Mouse (Mus musculus): ENCODE data around the gene Plekha7. TPM values are rescaled to one million over a fixed set of nuclear protein-coding genes. Genes with fewer than 3 reads are reported as not detected.
A peak's percentile ranks its signal among the peaks of the same experiment; 100 is the strongest.

Gene Plekha7
- polyA plus RNA-seq, 1 experiment from 2014 or later, result 20.8 TPM

DNA sequence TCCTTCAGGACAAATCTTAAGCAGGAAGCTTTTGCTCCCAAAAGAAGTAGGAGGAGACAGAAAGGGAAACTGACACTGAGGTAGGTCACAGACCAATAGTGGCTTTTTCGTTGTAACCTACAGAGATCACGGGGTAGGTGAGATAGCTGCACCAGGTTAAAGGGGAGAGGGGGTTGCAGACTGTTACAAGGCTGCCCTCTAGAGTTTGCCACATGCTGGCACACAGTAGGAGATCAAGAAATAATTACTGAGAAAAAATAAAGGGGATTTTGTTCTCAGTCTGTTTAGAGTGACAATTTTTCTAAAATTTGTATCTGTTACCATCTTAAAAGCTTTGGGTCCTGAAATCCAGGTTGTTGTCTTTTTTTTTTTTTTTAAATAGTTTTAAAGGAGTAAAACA, 109.3 kb downstream of the Plekha7 start:
- 43% methylated on average over 2 of the region's 2 CpGs for WGBS
- Histone ChIP-seq H3K27ac (no peak overlapping the region), H3K36me3 (no peaks in the 10 kb centered on the region), H3K9me3 (no peaks in the 10 kb centered on the region), H3K27me3 (ENCODE audit: insufficient read depth, poor library complexity, severe bottlenecking) (no peaks in the 10 kb centered on the region), H3K4me3 (no peak overlapping the region), H3K4me1 (replicated peaks) (peaks cover 46% of the 10 kb centered on the region)
- no peak for DNase-seq (ENCODE audit: low spot score)

DNA sequence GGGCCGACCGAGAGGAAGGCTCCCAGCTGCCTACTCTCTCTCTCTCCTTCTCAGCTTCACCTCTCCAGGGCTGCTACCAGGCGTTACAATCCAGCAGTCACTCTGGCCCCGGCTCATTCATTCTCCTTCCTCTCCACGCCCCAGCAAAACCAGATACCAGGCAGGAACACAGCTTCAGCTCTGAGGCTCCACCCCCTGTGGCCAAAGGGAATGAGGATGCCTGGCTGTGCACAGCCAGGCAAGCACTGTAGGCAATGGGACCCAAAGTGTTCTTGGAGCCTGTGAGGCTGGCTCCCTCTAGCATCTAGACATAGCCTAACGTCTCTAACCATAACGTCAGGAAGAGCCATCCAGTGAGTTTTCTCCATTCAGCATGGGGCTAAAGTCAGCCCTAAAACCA, 109.8 kb downstream of the Plekha7 start:
- 21% methylated on average over 7 of the region's 7 CpGs for WGBS
- H3K4me1 ChIP-seq (replicated peaks), result peaks cover 49% of the 10 kb centered on the region

DNA sequence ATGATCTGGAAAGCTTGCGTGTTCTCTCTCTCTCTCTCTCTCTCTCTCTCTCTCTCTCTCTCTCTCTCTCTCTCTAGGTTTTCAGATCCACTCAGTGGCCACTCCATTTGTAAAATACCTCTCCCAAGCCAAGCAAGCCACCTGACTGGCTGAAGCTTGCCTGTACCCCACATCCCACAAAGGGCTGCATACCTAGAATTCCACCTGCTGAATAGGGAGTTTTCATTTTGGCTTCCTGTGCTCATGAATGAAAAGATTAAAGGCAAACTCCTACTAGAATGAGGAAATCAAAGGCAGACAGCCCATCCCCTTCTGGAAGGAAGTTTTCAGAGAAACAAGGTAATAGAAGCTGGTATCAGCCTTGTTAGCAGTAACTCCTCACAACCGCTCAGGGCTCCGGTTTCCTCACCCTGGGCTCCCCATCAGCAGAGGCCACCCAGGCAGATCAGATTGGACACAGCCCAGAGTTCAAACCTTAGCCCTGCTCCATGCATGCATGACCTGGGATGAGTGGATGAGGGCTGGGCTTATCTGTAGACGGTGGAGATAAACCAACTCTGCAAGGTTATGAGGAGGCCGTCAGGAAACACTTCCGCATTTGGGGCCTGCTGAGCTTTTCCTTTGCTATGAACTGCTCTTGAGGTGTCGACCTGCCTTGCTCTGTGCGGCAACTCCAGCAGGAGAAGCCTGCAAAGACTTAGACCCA, 111.0 kb downstream of the Plekha7 start:
- WGBS, result 76% methylated on average over 8 of the region's 8 CpGs
- Histone ChIP-seq H3K4me1 (replicated peaks) (peaks cover 47% of the 10 kb centered on the region), H3K27me3 (ENCODE audit: insufficient read depth, poor library complexity, severe bottlenecking) (no peaks in the 10 kb centered on the region), H3K4me3 (no peak overlapping the region), H3K36me3 (no peaks in the 10 kb centered on the region), H3K9me3 (no peaks in the 10 kb centered on the region), H3K27ac (peak overlapping the region; percentile 56; the same call in 1 of the 2 replicates)
- no peak for DNase-seq (ENCODE audit: low spot score)

More for the DNA sequence above, 109.8 kb downstream of the Plekha7 start:
- Histone ChIP-seq H3K36me3 (no peaks in the 10 kb centered on the region), H3K27ac (no peak overlapping the region), H3K9me3 (no peaks in the 10 kb centered on the region), H3K4me3 (no peak overlapping the region), H3K27me3 (ENCODE audit: insufficient read depth, poor library complexity, severe bottlenecking) (no peaks in the 10 kb centered on the region)
- no peak for DNase-seq (ENCODE audit: low spot score)

DNA sequence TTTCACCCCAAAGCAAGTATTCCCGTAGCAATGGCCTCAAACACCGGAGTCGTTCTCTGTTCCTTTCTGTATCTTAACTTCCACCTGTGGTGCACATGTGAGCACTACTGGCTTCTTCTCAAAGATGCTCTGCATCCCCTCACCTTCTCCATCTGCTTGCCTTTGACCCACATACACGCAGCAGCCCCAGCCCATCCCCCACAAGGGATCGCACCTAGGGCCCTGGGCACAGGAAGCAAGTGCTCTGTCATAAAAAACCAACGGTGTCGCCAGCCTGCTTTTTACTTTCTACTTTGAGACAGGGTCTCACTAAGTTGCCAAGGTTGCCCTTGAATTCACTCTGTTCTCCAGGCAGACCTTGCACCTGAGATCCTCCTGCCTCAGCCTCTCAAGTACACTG, 113.2 kb downstream of the Plekha7 start:
- H3K4me1 ChIP-seq (replicated peaks), result peaks cover 60% of the 10 kb centered on the region
- DNase-seq (ENCODE audit: low spot score), result no peak
- H3K4me3 ChIP-seq, result no peak overlapping the region
- no peaks in the 10 kb centered on the region for H3K36me3 ChIP-seq
- no peaks in the 10 kb centered on the region for H3K27me3 ChIP-seq (ENCODE audit: insufficient read depth, poor library complexity, severe bottlenecking)
- 89% methylated on average over 7 of the region's 7 CpGs for WGBS
- H3K27ac ChIP-seq, result no peak overlapping the region
- H3K9me3 ChIP-seq, result no peaks in the 10 kb centered on the region

DNA sequence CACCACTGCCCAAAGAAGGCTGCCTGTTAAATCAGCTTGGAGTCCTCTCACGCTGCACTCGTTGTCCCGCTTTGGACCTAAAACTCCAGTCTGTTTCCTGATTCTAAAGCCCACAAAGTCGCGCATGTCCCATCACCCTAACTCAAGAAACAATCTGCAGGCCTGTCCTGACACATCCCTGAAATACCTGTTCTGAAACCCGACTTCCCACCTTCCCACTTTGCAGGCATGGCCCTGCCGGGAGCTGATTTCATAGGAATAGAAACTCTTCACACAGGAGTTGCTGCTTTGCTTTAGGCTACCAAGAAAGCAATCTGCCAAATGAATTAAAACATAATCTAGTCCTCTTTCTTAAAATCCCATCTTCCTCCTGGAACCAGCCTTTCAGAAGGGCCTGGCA, 115.2 kb downstream of the Plekha7 start:
- no peaks in the 10 kb centered on the region for H3K9me3 ChIP-seq
- DNase-seq (ENCODE audit: low spot score), result no peak
- H3K27me3 ChIP-seq (ENCODE audit: insufficient read depth, poor library complexity, severe bottlenecking), result no peaks in the 10 kb centered on the region
- H3K4me3 ChIP-seq, result no peak overlapping the region
- peaks cover 4% of the 10 kb centered on the region for H3K36me3 ChIP-seq
- H3K27ac ChIP-seq, result 0 out of 2 replicates have a peak overlapping the region, but pooled peaks have one; percentile 45
- WGBS, result 87% methylated on average over 7 of the region's 7 CpGs
- peaks cover 56% of the 10 kb centered on the region for H3K4me1 ChIP-seq (replicated peaks)

DNA sequence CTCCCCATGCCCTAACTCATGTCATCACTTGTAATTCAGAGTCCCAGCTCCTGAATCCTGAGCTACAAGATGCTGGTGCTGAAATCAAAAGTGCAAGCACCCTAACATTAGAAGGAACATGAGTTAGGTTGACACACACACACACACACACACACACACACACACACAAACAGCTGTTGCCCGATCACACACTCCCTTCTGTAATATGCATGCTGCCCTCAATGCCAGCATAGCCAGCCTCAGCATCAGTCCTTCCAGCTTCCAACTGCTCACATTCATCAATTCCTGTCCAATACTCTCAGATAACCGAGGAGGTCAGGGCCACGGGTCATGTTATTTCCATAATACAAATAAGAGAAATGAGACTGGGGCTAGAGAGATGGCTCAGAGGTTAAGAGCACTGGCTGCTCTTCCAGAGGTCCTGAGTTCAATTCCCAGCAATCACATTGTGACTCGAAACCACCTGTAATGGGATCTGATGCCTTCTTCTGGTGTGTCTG, 116.0 kb downstream of the Plekha7 start:
- Histone ChIP-seq H3K9me3 (no peaks in the 10 kb centered on the region), H3K27ac (peak overlapping the region; percentile 66; the same call in 1 of the 2 replicates), H3K4me1 (replicated peaks) (peaks cover 49% of the 10 kb centered on the region), H3K4me3 (no peak overlapping the region), H3K27me3 (ENCODE audit: insufficient read depth, poor library complexity, severe bottlenecking) (no peaks in the 10 kb centered on the region), H3K36me3 (peaks cover 8% of the 10 kb centered on the region)
- WGBS, result 68% methylated on average over 4 of the region's 4 CpGs
- no peak for DNase-seq (ENCODE audit: low spot score)

DNA sequence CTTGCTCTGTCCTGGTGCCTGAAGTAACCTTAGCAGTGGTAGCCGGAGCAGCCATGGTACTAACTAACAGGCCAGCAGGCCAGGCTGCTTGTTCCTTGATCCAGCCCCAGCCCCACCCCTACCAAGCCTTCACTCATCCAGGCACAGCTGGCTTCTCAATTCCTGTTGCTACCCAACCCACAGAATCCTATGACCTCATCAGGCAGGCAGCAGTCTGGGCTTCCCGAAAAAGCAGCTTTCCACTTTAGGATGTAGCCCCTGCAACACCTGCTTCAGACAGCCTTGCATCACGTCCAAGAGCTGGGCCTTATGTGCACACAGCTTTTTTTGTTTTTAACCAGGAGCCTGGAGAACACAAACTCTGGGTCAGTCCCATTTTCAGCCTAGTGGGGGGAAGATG, 117.0 kb downstream of the Plekha7 start:
- WGBS, result 33% methylated on average over 3 of the region's 3 CpGs
- H3K4me1 ChIP-seq (replicated peaks), result peaks cover 49% of the 10 kb centered on the region
- H3K4me3 ChIP-seq, result no peak overlapping the region
- H3K27ac ChIP-seq, result peak overlapping the region; percentile 66
- peaks cover 8% of the 10 kb centered on the region for H3K36me3 ChIP-seq
- no peaks in the 10 kb centered on the region for H3K27me3 ChIP-seq (ENCODE audit: insufficient read depth, poor library complexity, severe bottlenecking)
- H3K9me3 ChIP-seq, result no peaks in the 10 kb centered on the region
- DNase-seq (ENCODE audit: low spot score), result peak; percentile 64

DNA sequence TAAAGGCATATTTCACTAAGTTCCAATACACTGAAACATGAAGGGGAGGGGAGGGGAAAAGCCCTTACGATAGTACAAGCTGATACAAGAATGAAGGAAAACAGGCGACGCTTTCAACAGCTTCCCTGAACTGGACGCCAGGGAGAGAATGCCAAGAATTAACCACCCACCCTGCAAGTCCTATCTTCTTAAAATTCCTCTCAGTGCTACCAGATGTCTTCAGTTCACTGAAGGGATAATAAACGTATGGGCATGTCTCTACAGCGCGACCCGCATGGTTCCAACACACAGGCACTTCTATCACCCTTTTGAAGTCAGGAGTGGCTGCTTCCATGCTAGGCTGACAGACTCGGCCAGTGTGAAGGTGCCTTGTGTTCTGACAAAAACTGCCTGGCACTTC, 118.5 kb downstream of the Plekha7 start:
- WGBS, result 66% methylated on average over 9 of the region's 9 CpGs
- H3K4me3 ChIP-seq, result no peak overlapping the region
- H3K4me1 ChIP-seq (replicated peaks), result peaks cover 63% of the 10 kb centered on the region
- H3K27ac ChIP-seq, result no peak overlapping the region; the same call in 1 of the 2 replicates
- H3K27me3 ChIP-seq (ENCODE audit: insufficient read depth, poor library complexity, severe bottlenecking), result no peaks in the 10 kb centered on the region
- H3K36me3 ChIP-seq, result peaks cover 8% of the 10 kb centered on the region
- no peaks in the 10 kb centered on the region for H3K9me3 ChIP-seq
- DNase-seq (ENCODE audit: low spot score), result no peak

DNA sequence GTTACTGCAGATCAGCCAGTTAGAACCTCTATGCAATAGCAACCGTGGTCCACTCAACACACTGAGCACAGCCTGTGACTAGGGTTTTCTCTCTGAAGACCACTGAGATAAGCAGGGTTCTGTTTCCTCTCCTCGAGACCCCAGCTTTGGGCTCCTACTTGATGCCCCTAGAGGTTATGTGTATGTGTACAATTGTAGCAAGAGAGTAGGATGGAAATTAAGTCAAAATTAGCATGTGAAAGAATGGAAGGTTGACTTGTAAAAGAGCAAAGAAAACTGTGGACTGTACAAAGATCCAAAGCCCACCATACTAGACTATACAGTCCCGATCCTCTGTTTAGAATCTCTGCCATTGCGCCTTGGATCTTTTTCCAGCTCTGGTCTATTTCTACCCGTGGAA, 119.8 kb downstream of the Plekha7 start:
- Histone ChIP-seq H3K36me3 (peaks cover 8% of the 10 kb centered on the region), H3K9me3 (no peaks in the 10 kb centered on the region), H3K4me1 (replicated peaks) (peaks cover 69% of the 10 kb centered on the region), H3K27ac (no peak overlapping the region), H3K4me3 (no peak overlapping the region), H3K27me3 (ENCODE audit: insufficient read depth, poor library complexity, severe bottlenecking) (no peaks in the 10 kb centered on the region)
- no peak for DNase-seq (ENCODE audit: low spot score)
- WGBS, result 86% methylated on average over 5 of the region's 5 CpGs

DNA sequence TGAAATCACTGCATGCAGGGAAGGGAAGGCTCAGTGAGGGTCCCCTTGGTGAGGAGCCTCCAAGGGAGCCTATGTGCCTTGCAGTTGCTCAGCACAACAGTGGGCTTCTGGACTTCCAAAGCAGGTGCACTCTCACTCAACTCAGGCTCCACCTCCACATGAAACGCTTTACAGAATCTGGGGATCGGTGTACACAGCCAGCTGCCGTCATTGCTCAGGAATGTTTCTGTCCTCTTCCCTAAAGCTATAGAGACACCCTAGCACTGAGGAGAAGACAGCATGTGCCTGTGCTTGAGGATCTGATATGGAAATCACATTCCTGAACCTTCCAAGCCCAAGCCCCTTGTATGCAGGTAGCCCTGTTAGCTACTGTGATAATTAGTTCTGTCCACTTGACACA, 120.7 kb downstream of the Plekha7 start:
- H3K4me1 ChIP-seq (replicated peaks), result peaks cover 65% of the 10 kb centered on the region
- H3K36me3 ChIP-seq, result peaks cover 8% of the 10 kb centered on the region
- no peaks in the 10 kb centered on the region for H3K9me3 ChIP-seq
- no peak for DNase-seq (ENCODE audit: low spot score)
- H3K27ac ChIP-seq, result no peak overlapping the region
- 90% methylated on average over 3 of the region's 3 CpGs for whole genome bisulfite sequencing
- no peaks in the 10 kb centered on the region for H3K27me3 ChIP-seq (ENCODE audit: insufficient read depth, poor library complexity, severe bottlenecking)
- no peak overlapping the region for H3K4me3 ChIP-seq

DNA sequence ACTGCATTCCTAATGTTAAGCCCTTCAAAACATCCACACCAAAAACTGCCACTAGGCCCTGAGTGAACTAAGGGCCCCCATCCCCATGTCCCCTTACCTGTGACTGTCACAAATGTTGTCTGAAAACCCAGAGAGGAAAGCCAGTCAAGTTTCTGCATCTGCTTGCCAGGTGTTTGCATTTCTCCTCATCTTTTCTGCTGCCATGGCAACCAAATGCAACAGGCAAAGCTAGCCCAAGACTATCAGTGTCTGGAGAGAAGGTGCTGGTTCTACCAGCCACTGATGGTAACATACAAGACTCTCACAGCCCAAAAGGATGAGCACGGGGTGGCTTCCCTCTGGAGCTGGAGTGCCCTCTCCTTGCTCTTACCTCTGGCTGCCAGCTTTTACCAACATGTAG, 121.3 kb downstream of the Plekha7 start:
- WGBS, result 89% methylated on average over 1 of the region's 1 CpGs

DNA sequence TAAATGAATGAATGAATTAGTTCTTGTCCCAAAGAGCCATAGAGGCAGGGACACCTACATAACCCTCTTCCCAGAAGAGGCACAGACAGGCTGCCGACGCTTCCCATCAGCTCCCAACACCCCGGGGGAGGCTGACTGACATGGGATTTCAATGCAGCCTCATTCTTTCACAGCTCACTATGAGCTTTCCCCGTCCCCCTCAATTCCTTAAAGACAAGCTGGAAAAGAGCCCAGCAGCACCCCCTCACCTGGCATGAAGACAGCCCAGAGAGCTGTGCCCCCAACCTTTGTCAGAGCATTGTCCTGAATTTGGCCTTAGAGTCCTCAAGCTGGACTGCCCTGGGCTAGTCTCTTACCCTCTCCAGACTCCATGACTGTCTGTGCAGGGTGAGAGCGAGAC, 122.0 kb downstream of the Plekha7 start:
- peak overlapping the region; percentile 42 for H3K27ac ChIP-seq
- DNase-seq (ENCODE audit: low spot score), result no peak
- no peak overlapping the region for H3K4me3 ChIP-seq
- WGBS, result 40% methylated on average over 5 of the region's 5 CpGs
- peaks cover 51% of the 10 kb centered on the region for H3K4me1 ChIP-seq (replicated peaks)
- H3K36me3 ChIP-seq, result peaks cover 8% of the 10 kb centered on the region
- no peaks in the 10 kb centered on the region for H3K27me3 ChIP-seq (ENCODE audit: insufficient read depth, poor library complexity, severe bottlenecking)
- no peaks in the 10 kb centered on the region for H3K9me3 ChIP-seq

More for the DNA sequence above, 121.3 kb downstream of the Plekha7 start:
- no peak overlapping the region for H3K27ac ChIP-seq
- H3K36me3 ChIP-seq, result peaks cover 8% of the 10 kb centered on the region
- no peaks in the 10 kb centered on the region for H3K27me3 ChIP-seq (ENCODE audit: insufficient read depth, poor library complexity, severe bottlenecking)
- no peak for DNase-seq (ENCODE audit: low spot score)
- no peaks in the 10 kb centered on the region for H3K9me3 ChIP-seq
- peaks cover 58% of the 10 kb centered on the region for H3K4me1 ChIP-seq (replicated peaks)
- H3K4me3 ChIP-seq, result no peak overlapping the region

DNA sequence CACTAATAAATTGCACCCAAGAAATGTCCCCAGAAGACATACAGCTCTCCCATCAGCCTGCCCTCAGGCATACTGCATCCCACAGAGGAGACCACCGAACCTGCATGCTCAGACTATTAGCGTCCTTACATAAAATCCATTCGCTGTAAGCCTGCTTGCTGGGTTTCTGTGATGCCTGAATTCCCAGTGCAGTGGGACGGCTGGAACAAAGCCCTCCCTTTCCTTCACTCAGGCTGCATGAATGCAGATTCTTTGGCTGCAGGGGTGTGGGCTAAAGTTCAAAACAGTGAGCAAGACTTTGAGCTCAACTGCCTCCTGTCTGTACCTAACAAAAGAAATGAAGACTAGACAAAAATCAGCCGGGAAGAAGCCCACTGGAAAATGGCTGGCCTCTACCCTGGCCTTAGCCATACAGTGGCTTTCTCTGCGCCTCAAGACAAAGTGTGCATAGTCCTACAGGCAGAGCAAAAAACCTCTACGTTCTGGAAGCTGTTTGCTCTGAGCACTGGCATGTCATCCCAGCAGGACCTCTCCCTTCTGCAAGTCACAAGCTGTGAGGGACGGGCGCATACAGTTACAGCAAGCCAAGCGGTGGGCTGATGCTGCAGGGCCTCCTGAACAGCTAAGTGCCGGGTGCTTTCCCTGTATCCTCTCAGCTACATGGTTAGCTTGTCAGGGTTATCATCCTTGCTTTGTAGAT, 123.7 kb downstream of the Plekha7 start:
- Histone ChIP-seq H3K4me3 (no peak overlapping the region), H3K27me3 (ENCODE audit: insufficient read depth, poor library complexity, severe bottlenecking) (no peaks in the 10 kb centered on the region), H3K4me1 (replicated peaks) (peaks cover 40% of the 10 kb centered on the region), H3K27ac (peak overlapping the region; percentile 86), H3K36me3 (peaks cover 11% of the 10 kb centered on the region), H3K9me3 (no peaks in the 10 kb centered on the region)
- 13% methylated on average over 11 of the region's 11 CpGs for WGBS
- peak; percentile 46 for DNase-seq (ENCODE audit: low spot score)

All from hindbrain, embryonic 10.5 days (tissue).